Mouse (Mus musculus) thymus, postnatal 25 days (tissue): ENCODE measurements around the gene Zfp993.
"Not testable (repeated sequence)": the region's sequence is repeated elsewhere in the genome, so short reads cannot be mapped to it uniquely, and the experiment has no call there.

ENCODE experiments used
- DNase-seq: peaks from one replicate; pipeline ENCODE4 v3.0.0; 2022

Gene Zfp993

GRCm38 (mm10) chr4:146610774-146611400 is at the start of gene Zfp993:
Gene Zfp993, plus strand, starts transcription at chr4:146610961.
- not testable (repeated sequence) for DNase-seq

DNA sequence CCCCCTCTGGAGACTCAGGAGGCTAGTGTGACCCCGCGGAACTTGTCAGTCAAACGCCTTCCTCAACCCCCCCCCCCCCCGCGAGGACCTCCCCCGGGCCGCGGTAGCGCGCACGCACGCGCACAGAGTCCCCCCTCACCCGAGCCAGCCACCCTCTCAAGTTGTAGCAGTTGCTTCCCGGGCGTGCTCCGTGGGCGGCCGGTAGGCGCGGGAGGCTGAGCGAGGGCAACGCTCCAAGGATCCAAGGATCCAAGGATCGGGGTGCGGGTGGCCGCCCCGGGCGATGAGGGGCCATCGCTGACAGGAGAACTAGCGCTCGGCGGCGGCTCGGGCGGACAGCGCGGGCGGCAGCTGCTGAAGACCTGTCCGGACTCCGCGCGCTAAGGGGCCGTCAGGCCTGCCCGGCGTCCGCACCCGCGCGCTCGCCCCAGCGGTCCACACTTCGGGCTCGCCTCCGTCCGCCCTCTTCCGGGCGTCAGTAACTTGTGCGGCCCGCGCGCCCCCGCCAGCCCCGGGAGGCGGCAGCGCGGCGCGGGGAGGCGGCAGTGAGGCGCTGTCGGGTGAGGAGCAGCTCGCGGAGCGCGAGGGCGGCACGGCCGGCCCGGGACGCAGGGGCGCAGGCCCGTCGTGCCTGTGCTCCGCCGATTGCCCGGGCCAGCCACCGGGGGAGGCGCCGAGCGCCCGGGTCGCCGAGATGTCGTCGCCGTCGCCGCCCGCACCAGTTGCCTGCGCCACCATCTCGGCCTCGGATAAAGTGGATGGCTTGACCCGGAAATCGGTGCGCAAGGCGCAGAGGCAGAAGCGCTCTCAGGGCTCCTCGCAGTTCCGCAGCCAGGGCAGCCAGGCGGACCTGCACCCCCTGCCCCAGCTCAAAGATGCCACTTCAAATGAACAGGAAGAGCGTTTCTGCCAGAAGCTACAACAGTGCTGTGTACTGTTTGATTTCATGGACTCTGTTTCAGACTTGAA is 30.6 kb upstream of the Zfp993 start:
- DNase-seq: not testable (repeated sequence)

DNA sequence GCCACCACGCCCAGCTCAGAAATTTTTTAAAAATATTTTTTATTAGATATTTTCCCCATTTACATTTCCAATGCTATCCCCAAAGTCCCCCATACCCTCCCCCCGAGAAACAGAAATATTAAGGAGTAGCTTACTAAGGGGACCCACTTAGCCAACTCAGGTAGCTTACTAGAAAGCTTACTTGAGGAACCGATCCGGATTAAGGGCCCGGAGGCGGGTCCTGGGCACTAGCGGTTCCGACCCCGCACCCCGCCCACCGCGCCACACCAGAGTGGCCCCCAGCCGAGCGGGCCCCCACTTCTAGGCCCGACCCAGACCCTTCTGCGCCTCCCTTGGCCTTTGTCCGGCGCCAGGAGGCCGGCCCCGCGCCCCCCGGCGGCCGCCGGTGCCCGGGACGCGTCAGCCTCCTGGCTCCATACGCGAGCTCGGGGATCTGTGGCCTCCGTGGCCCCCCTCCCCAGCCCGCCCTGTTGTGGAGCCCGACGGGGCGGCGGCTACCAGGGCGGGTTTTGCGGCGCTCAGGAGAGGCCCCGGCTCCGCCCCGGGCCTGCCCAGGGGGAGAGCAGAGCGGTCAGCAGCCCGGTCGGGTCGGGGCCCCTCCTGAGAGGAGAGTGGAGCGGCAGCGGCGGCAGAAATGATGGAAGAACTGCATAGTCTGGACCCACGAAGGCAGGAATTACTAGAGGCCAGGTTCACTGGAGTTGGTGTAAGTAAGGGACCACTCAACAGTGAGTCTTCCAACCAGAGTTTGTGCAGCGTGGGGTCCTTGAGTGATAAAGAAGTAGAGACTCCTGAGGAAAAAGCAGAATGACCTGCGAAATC is 7.0 kb upstream of the Zfp993 start:
- not testable (repeated sequence) for DNase-seq

DNA sequence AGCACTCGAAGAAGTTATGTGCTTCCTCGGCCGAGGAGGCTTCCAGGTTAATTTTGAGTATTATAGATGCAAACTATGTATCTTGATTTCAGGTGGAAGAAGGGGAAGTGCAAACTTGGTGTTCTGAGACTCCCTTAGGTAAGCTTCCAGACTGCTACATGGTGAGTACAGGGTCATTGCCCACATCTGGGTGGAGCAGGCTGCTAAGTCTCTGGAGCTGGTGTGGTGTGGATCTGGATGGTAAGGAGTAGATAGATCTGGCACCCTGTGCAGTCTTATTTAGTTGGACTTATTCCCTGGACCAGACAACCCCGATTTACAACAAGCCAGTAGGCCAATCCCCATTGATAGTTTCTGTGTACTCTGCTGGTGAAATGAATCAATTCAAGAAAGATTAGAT is 33.6 kb downstream of the Zfp993 start:
- DNase-seq: not testable (repeated sequence)

DNA sequence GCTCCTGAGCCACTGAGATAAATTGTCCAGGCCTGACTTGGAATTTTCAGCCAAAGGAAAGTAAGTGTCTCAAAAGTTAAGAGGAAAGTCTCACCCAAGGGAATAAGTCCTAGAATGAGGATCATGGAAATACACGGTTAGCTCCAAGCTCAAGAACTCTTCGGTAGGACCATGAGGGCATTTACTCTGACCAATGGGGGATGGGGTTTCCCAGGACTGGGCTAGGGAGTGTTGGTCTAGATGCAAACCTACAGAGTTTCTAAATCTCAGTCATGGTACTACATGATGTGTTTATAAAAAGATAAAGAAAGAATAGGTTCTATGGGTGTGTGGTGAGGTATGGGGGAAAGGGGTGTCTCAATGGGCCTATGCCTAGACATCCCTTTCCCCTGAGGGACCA is 38.9 kb downstream of the Zfp993 start:
- DNase-seq: not testable (repeated sequence)

DNA sequence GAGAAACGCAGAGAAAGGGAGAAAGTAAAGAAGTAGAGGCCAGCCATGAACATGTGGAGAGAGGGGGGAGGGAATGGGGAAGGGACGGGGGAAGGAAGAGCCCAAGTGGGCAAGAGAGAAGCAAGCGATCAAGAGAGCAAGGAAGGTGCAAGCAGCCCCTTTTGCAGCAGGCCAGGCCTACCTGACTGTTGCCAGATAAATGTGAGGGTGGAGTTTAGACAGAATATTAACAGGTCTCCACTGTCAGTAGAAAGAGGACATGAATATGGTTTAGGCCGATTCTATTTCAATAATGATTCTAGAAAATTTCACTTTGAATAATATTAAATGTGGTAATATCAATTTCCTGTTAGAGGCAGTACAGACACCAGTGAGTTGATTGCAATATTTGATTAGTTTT is 39.4 kb downstream of the Zfp993 start:
- DNase-seq: not testable (repeated sequence)

GRCm38 (mm10) chr4:146650639-146651038 is 39.9 kb downstream of the Zfp993 start:
- not testable (repeated sequence) for DNase-seq
